Mouse (Mus musculus) mesoderm, embryonic 11.5 days (tissue): ENCODE measurements around the gene Col8a2.
A peak's percentile ranks its signal among the peaks of the same experiment; 100 is the strongest.

Source experiments
- DNase-seq: peaks from one replicate; pipeline ENCODE4 v3.0.0-alpha.2; 2012; ENCODE audit warnings: low read depth, low spot score

The Col8a2 gene

DNA sequence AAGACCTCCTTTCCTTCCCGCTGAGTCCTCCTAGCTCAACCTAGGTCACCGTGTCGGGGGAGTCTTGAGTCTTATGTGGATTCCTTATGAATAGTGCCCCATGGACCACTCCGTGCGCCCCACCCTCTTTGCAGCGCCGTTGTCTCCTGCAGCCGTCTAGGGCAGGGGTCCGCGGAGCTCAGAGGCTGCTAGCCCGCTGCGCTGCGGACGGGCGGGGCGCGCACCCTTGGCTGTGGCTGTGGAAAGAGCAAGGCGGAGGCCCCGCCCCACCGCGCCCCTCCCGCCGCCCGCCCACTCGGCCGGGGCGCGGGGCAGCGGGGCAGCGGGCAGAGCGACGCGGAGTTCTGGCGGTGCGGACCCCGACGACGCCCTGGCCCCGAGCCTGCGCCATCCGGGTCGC lies at the start of gene Col8a2:
Col8a2 (plus strand) TSS at position 302 of the 400 bp plus-strand sequence.
- no peak for DNase-seq

DNA sequence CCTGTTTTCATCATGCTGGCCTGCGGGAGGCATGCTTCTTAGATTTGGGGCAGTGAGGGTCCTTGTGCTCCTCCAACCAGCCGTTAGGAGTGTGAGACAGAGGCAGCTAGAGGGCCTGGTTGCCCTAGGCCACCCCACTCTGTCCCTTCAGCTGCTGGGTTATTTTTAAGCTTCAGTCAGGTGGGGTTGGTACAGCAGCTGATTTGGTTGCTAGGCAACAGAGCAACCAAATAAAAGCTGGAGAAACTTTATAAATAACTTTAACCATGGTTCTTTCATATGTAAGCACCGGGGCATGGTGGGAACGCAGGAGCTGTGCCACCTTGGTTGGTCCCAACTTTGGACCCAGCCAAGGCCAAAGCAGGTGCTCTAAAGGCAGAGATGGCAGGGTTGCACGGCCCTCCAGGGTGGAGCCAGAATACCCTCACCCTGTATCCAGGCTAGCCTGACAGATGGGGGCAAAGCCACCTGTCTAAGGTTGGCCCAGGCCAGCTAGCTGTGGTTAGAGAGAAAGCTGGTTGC lies 48.8 kb upstream of the Col8a2 start:
- DNase-seq, result no peak

- no peak for DNase-seq
These were observed 46.6 kb upstream of the Col8a2 start for GRCm38 (mm10) chr4:126239862-126240475.

GRCm38 (mm10) chr4:126241956-126242355 lies 44.6 kb upstream of the Col8a2 start:
- DNase-seq, result no peak

- no peak for DNase-seq
These were observed 44.1 kb upstream of the Col8a2 start for GRCm38 (mm10) chr4:126242510-126242909.

- DNase-seq, result no peak
These were observed 40.2 kb upstream of the Col8a2 start for GRCm38 (mm10) chr4:126246202-126246889.

DNA sequence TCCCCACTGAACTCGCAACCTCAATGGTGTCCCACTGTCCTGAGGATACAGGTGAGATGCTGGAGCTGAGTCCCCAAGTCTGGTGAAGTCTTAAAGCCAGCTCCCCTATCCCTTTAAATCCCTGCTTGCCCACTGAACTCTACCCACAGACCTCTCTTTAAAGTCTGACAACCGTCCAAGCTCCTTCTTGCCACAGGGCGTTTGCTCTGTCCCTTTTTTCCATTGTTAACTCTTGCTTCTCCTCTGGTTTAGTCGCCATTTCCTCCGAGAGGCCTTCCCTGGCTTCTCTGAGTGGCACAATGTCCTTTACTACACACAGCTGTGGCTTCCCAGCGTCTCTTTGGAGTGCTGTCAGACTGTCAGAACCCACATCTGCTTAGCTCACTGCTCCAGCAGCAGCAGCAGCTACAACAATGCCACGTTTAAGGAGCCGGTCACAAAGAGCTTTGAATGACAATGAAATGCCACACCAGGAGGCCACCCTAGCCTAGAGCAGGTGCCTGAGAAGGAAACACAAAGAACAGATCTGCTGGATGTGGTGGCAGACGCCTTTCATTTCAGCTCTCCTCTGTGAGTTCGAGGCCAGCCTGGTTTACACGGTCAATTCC lies 38.2 kb upstream of the Col8a2 start:
- DNase-seq, result peak; percentile 39

DNA sequence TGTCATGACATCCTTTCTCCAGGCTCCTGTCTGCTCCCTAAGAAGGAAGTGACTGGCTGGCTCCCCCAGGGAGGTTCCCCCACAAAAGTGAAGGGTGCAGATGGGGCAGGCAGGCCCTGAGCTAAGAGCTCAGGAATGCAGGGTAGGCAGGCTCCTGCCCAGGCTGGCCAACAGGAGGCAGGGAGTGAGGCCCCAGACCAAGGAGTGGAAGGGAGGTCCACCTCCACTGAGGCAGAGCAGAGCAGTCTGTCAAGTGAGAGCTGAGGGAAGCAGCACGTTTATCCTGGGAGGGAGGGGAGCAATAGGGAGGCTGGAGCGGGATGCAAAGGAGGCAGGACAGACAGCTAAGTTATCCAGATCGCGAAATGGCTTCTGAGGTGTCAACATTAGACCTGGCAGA lies 35.9 kb upstream of the Col8a2 start:
- DNase-seq, result no peak

- no peak for DNase-seq
These were observed 34.8 kb upstream of the Col8a2 start for GRCm38 (mm10) chr4:126251655-126252254.

DNA sequence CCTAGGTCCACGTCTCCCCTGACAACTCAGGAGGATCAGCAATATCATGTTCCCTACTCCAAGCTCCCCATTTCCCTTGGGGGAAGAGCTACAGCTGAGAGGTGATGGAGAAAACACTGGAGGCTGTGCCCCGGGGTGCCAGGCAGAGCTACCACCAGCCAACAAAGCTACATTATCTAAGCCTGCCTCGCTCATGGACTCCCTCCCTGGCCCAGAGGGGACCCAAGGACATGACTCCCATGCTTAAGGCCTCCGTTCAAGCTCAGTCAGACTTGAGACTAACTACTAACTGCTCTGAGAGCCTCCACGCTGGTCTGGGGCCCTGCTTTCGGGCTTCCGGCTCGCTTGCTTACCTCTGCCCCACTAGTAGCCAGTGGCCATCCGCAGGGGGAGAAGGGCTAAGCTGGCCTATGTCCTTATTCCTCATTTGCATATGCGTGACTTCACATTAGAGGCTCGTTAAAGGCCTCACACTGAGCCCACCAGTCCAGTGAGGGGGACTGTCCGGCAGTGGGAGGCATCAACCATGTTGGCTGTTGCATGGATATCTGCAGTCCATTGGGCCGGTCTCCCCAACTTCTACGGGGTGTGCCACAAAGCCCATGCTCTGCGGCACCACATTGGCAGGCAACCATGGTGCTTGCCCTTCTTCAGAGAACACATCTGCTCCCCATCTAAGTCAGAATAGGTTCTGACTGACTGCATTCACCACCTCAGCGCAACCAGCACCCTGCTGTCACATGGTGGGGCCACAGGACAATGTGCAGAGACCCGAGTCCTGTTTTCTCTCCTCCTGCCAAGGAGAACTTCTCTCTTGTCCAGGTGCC lies 34.0 kb upstream of the Col8a2 start:
- DNase-seq, result no peak

DNA sequence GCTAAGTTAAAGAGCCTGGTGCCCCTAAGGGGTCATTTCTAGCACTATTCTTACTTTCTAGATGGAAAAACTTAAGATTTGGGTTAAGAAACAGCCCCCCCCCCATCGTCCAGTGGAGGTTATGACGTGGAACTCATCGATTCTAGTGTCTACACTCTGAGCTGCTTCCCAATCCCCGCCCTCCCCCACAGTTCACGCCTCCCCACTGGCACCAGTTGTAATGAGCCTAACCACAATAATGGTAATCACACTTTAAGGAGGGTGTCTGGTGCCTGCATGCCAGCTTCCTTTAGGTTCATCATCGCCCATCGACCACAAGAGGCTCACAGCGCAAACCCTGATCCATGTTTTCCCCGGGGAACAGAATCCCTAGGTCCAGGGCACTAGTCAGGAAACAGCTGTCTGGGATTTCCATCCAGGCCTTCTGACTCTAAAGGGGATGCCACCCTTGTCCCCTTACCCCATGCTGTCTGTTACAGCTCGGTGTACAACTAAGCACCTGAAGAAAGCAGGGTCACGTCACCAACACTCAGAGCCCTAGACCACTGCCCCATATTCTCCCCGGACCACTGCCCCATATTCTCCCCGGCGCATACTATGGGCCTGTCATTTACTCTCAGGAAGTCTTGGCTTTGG lies 32.8 kb upstream of the Col8a2 start:
- no peak for DNase-seq

DNA sequence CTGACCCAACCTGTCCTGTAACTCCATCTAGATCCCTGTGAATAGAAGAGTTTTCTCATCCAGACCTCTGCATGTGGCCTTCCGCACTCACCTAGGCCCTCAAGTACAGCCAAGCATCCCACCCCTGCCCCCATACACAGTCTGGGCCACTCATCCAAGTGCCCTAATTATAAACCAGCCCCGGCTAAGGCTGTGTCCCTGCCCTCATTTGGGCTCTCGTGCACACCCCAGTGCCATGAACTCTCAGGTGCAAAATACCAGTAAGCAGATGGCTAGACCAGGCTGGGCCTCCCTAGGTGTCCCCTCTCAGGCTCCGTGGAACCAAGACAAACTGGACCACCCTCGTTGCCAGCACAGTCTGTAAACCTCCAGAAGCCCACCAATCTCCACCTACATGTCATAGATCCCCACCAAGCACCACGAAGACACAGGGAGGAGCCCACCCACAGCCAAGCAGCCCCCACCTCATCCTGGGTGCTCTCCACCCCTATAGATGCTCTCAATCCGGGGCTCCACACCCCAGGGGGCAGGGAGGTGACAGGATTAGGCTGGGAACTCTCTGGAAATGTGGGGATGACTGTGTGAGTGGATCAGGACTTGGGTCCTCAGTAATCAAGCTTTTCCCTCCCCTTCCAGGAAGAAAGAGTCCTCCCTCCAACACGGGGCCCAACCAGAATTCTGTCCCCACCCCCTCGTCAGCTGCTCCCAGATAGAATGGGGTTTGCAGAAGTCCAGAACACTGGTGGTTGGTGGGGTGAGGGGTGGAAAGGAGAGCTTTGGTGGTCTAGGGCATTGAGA lies 32.1 kb upstream of the Col8a2 start:
- peak; percentile 21 for DNase-seq

- DNase-seq, result peak; percentile 60
These were observed 31.2 kb upstream of the Col8a2 start for GRCm38 (mm10) chr4:126255113-126256001.

DNA sequence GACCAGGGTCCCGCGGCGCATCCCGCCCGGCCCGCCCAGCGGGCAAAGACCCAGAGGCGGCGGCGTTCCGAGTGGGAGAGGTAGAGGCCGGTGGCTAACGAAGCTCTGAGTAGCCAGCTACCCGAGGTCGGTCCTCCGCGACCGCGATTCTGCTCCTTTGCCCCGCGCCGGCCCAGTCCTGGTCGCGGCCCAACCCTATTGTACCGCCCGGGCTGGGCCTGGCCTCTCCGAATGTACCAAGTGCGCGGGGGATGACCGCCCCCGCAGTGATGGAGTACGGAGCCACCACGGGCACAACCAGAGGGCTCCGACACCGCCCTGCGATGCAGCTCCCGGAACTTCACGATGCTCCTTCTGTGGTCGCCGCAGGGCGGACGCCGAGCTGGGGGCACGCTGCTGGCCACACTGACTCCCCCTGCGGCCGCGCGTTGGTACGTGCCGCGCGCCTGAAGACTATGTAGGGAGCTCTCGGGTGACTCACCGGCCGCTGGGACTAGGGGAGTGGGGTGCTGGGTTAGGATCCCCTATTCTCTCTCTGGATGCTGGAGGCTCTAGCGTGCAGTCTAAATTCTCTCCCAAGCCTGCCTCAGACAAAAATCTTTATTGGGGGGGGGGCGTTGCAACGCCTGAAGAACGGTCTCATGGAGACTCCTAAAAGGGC lies 30.3 kb upstream of the Col8a2 start, which contains the start of gene Map7d1:
Map7d1 (minus strand) TSS at position 213 of the 661 bp plus-strand sequence.
- DNase-seq, result peak; percentile 92

GRCm38 (mm10) chr4:126256967-126257881 lies 29.4 kb upstream of the Col8a2 start:
- DNase-seq, result peak; percentile 59

DNA sequence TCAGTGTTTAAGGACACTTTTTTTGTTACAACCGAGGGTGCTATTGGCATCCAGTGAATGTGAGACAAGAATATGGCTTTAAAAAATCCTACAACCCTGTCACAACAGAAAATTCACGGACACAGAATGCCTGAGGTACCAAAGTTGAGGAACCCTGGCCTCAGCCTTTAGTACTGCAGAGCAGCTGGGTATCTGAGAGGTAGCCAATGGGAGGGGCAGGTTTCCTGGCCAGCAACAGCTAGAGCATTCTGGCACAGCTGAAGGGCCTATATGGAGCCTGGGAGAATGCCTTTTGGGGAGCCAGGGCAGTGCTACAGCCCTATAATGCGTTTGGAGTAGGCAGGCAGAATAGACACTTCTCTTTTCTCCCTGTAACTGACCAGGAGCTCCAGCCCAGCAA lies 27.5 kb upstream of the Col8a2 start:
- DNase-seq, result peak; percentile 28

DNA sequence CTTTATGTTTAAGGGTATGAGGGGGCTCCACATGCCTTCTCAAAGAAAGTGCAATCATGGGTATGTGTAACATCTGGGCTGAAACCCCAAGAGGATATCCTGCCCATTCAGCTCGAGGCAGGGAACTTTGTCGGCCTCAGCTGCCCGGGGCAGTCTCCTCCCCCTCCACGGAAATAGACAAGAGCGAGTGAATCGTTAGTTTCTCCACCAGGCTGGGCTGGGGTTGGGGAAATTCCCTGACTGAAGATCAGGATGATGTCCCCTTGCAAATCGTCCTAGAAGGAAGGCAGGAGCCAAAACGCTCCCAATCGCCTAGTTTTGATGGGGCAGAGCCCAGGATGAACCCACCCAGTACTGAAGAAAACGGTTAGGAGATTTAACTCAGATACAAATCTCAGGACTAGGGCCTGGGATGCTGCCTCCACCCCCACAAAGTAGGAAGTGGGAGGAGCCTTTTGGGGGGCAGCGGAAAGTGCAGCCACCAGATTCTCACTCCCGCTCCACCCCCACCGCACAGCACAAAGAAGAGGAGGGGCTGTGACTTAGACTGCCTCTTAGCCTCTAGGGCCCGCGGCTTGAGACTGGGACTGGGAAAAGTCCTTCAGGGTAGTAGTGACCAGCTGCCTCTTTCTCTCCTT lies 27.0 kb upstream of the Col8a2 start:
- peak; percentile 83 for DNase-seq
